Mouse (Mus musculus) CH12.LX (cell line): Measurements from ENCODE around the gene Wnt9b. TPM values are rescaled to one million over a fixed set of nuclear protein-coding genes. Genes with fewer than 3 reads are reported as not detected.

Source experiments
- DNase-seq: peaks from one replicate; pipeline ENCODE4 v3.0.0-alpha.2; 2013; ENCODE audit errors: extremely low read depth
- H3K27ac ChIP-seq: 2 replicates; pipeline ENCODE4 v1.5.1; 2012; ENCODE audit warnings: low read depth, mild to moderate bottlenecking, control low read depth, moderate library complexity; ENCODE audit not compliant: insufficient read depth
- H3K27me3 ChIP-seq: replicated peaks from 2 replicates; pipeline ENCODE3; 2012; ENCODE audit warnings: inconsistent platforms
- H3K36me3 ChIP-seq, 2 experiments: replicated peaks in 1 of 2; 2 replicates each; pipeline versions ENCODE3 to v1.6.1; 2012; ENCODE audit warnings: inconsistent platforms in 1 of 2, low read length in 1 of 2, mild to moderate bottlenecking in 1 of 2, mixed read lengths in 1 of 2, moderate library complexity in 1 of 2; ENCODE audit not compliant: control insufficient read depth in 1 of 2, insufficient read depth in 1 of 2
- H3K4me1 ChIP-seq, 2 experiments: 2 replicates each; pipeline ENCODE4 v1.6.1; 2012; ENCODE audit warnings: inconsistent platforms in 1 of 2, moderate library complexity in 1 of 2; ENCODE audit not compliant: insufficient read depth in 2 of 2, control insufficient read depth in 1 of 2
- H3K4me2 ChIP-seq: 2 replicates; pipeline ENCODE4 v1.6.1; 2012; ENCODE audit warnings: low read depth, mild to moderate bottlenecking, control low read depth; ENCODE audit not compliant: poor library complexity, insufficient read depth, severe bottlenecking
- H3K4me3 ChIP-seq, 3 experiments: fragments of 150-350 bp in 1 of 3; sonication (generic) in 1 of 3; replicated peaks in 1 of 3; 2 replicates each; pipeline versions ENCODE3 to v1.5.1; 2011 to 2012; ENCODE audit warnings: low read depth in 2 of 3, low read length in 2 of 3, mild to moderate bottlenecking in 2 of 3, moderate library complexity in 2 of 3, control low read depth in 1 of 3, improper control_type of control experiment in 1 of 3, inconsistent platforms in 1 of 3, mixed read lengths in 1 of 3; ENCODE audit not compliant: poor library complexity in 1 of 3
- H3K79me2 ChIP-seq: replicated peaks from 2 replicates; pipeline ENCODE4 v1.6.1; 2012; ENCODE audit warnings: mild to moderate bottlenecking, moderate library complexity; ENCODE audit not compliant: control insufficient read depth, poor library complexity, insufficient read depth, severe bottlenecking; ENCODE audit errors: extremely low read depth
- H3K9ac ChIP-seq: 2 replicates; pipeline ENCODE4 v1.6.1; 2012; ENCODE audit warnings: low read depth, mild to moderate bottlenecking, control low read depth, moderate library complexity; ENCODE audit not compliant: insufficient read depth
- H3K9me3 ChIP-seq: replicated peaks from 2 replicates; pipeline ENCODE3; 2012; ENCODE audit warnings: low read length, inconsistent platforms, mixed read lengths
- CHD1 ChIP-seq: IDR thresholded peaks from 2 replicates; pipeline ENCODE4 v1.6.1; 2012; ENCODE audit warnings: low read depth, low read length, improper control_type of control experiment, inconsistent platforms
- IRF4 ChIP-seq: IDR thresholded peaks from 2 replicates; pipeline ENCODE4 v1.6.1; 2014; ENCODE audit warnings: low read depth, mild to moderate bottlenecking, inconsistent platforms, low read length, improper control_type of control experiment
- JUND ChIP-seq: conservative IDR thresholded peaks from 2 replicates; pipeline ENCODE4 v1.6.1; 2011; ENCODE audit warnings: low read depth, low read length, improper control_type of control experiment
- KAT2A ChIP-seq: IDR thresholded peaks from 2 replicates; pipeline ENCODE4 v1.6.1; 2012; ENCODE audit warnings: low read length, improper control_type of control experiment, inconsistent platforms; ENCODE audit not compliant: insufficient replicate concordance
- MEF2A ChIP-seq: IDR thresholded peaks from 2 replicates; pipeline ENCODE4 v1.6.1; 2014; ENCODE audit warnings: low read depth, mild to moderate bottlenecking, inconsistent platforms, low read length, improper control_type of control experiment, borderline replicate concordance
- NELFE ChIP-seq: IDR thresholded peaks from 2 replicates; pipeline ENCODE4 v1.6.1; 2011; ENCODE audit warnings: low read depth, low read length, improper control_type of control experiment
- NRF1 ChIP-seq: IDR thresholded peaks from 2 replicates; pipeline ENCODE4 v1.6.1; 2014; ENCODE audit warnings: low read depth, mild to moderate bottlenecking, inconsistent platforms, low read length, improper control_type of control experiment, moderate library complexity
- PAX5 ChIP-seq: IDR thresholded peaks from 2 replicates; pipeline ENCODE4 v1.6.1; 2012; ENCODE audit warnings: low read length, inconsistent platforms, mixed read lengths
- POLR2AphosphoS2 ChIP-seq: IDR thresholded peaks from 2 replicates; pipeline ENCODE4 v1.6.1; 2011; ENCODE audit warnings: low read depth, low read length, improper control_type of control experiment
- SIN3A ChIP-seq: IDR thresholded peaks from 2 replicates; pipeline ENCODE4 v1.6.1; 2012; ENCODE audit warnings: low read length, improper control_type of control experiment, inconsistent platforms
- SMC3 ChIP-seq: IDR thresholded peaks from 2 replicates; pipeline ENCODE4 v1.6.1; 2011; ENCODE audit warnings: low read depth, low read length, improper control_type of control experiment
- TBP ChIP-seq: conservative IDR thresholded peaks from 2 replicates; pipeline ENCODE4 v1.6.1; 2011; ENCODE audit warnings: low read depth, low read length, improper control_type of control experiment
- UBTF ChIP-seq: IDR thresholded peaks from 2 replicates; pipeline ENCODE4 v1.6.1; 2012; ENCODE audit warnings: low read depth, mild to moderate bottlenecking, inconsistent platforms, low read length, improper control_type of control experiment, moderate library complexity
- ZC3H11A ChIP-seq: IDR thresholded peaks from 2 replicates; pipeline ENCODE4 v1.6.1; 2012; ENCODE audit warnings: low read depth, mild to moderate bottlenecking, inconsistent platforms, low read length, improper control_type of control experiment
- dilution Hi-C: fragments of 300-500 bp; cut with MboI; formaldehyde crosslinking; loops from 2 replicates; pipeline ENCODE4 v1.14.3; 2020; ENCODE audit warnings: low sequenced_read_pairs; ENCODE audit not compliant: extremely low pct_unique_long_range_greater_than_20kb, extremely low pct_ligation_motif_present
- in situ Hi-C: fragments of 300-500 bp; cut with MboI; formaldehyde crosslinking; loops from 3 replicates; pipeline ENCODE4 v1.14.3; 2019; ENCODE audit warnings: low sequenced_read_pairs, low pct_ligation_motif_present, low pct_unique_long_range_greater_than_20kb, mixed read lengths
- polyA plus RNA-seq: library from polyadenylated mRNA; unstranded; fragments of >175 nt; gene quantifications from 2 replicates; pipeline ENCODE4 v1.2.1, GENCODE M21; 2012; ENCODE audit warnings: low read depth; ENCODE audit not compliant: insufficient read length
- total RNA-seq, 2 experiments: library from RNA; depleted of rRNA; stranded (reverse); fragments of 300-350 nt in 1 of 2; fragments of >200 nt in 1 of 2; gene quantifications; 2 replicates each; pipeline ENCODE4 v1.2.3; 2012 to 2014

The Wnt9b gene
- total and polyA plus RNA-seq, 3 experiments, result not detected

GRCm38 (mm10) chr11:103707005-103707404, 42.6 kb downstream of the Wnt9b start:
- DNase-seq, result no peak
- Histone ChIP-seq H3K79me2 (no peaks in the 10 kb centered on the region), H3K9ac (no peak overlapping the region), H3K4me2 (no peak overlapping the region), H3K36me3 (peaks cover 0 to 15% of the 10 kb centered on the region in 2 experiments), H3K4me3 (no peak overlapping the region), H3K27me3 (peaks cover 19% of the 10 kb centered on the region), H3K27ac (no peak overlapping the region), H3K9me3 (no peaks in the 10 kb centered on the region), H3K4me1 (peaks cover 0 to under 1% of the 10 kb centered on the region in 2 experiments; a peak in 1 of 4 replicates)
- dilution Hi-C loops, result no loop called here
- in situ Hi-C loops, result no loop called here
- no peak for TF ChIP-seq JUND
- no peak for TF ChIP-seq MEF2A
- no peak for TF ChIP-seq ZC3H11A
- TF ChIP-seq UBTF, result no peak
- no peak for TF ChIP-seq SMC3
- no peak for TF ChIP-seq IRF4
- TF ChIP-seq PAX5, result no peak
- TF ChIP-seq TBP, result no peak
- TF ChIP-seq KAT2A, result no peak
- TF ChIP-seq SIN3A, result no peak
- TF ChIP-seq POLR2AphosphoS2, result no peak
- no peak for TF ChIP-seq NELFE

- TF ChIP-seq CHD1, result peak; percentile 73; the same call in 1 of the 2 replicates
- TF ChIP-seq NRF1, result no peak
- no peak for TF ChIP-seq UBTF
- TF ChIP-seq, all 38 proteins: peak for 1
- peaks cover 8 to 39% of the 10 kb centered on the region in 2 experiments; a peak in 2 of 4 replicates for H3K4me1 ChIP-seq
- no peaks in the 10 kb centered on the region for H3K9me3 ChIP-seq
- no peaks in the 10 kb centered on the region for H3K27me3 ChIP-seq
- no peak overlapping the region for H3K27ac ChIP-seq
- no peak for DNase-seq
- peak overlapping the region; percentile 60 for H3K4me2 ChIP-seq
- peak overlapping the region; percentile 66 to 81 (median 78) for H3K4me3 ChIP-seq
- H3K9ac ChIP-seq, result peak overlapping the region; percentile 72
- in situ Hi-C loops (no loop called here), dilution Hi-C loops (no loop called here)
- H3K79me2 ChIP-seq, result peaks cover 11% of the 10 kb centered on the region
- peaks cover 3 to 30% of the 10 kb centered on the region in 2 experiments for H3K36me3 ChIP-seq
Observed at GRCm38 (mm10) chr11:103698226-103698625, 51.4 kb downstream of the Wnt9b start.
